Mouse (Mus musculus) heart, postnatal 25 days (tissue): ENCODE data around the gene Nabp2. TPM values are rescaled to one million over a fixed set of nuclear protein-coding genes. Genes with fewer than 3 reads are reported as not detected.

ENCODE experiments used
- DNase-seq: peaks from one replicate; pipeline ENCODE4 v3.0.0; 2022; ENCODE audit warnings: low spot score
- intact Hi-C: fragments of 180-260 bp; cut with DNase I; formaldehyde crosslinking; loops from one replicate; pipeline ENCODE4 v1.15.1; 2025
- total RNA-seq, 2 experiments: library from RNA; stranded (reverse); gene quantifications; 2 replicates each; pipeline ENCODE4 v1.2.3; 2021

Nabp2 gene
- total RNA-seq, 2 experiments from 2014 or later: 44.4 to 46.8 TPM

DNA sequence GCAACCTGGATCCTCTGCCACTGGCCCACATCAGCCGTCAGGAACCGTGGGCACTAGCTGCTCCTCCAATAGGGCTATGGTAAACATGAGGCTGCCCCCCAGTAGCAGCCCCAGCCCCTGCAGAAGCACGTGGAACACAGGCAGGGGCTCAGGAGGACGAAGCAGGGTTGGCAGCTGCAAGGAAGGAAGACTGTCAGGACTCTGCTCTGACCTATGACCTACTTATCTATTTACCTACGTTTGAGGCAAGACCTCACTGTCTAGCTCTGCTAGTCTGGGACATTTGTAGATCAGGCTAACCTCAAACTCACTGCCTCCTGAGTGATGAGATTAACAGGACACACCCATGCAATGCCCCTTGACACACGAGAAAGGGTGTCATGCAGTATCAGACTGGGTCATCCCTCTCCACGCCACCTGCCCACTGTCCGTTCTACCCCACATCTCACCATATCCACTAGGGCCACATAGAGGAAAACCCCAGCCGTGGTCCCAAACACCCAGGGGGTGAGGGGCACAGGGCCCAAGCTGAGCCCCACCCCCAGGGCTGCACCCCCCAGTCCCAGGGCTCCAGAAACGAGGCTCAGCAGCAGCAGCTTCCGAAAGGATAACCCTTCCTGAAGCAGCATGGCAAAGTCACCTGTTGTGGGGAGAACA is 15.1 kb downstream of the Nabp2 start:
- intact Hi-C loops: no loop called here
- DNase-seq: no peak

DNA sequence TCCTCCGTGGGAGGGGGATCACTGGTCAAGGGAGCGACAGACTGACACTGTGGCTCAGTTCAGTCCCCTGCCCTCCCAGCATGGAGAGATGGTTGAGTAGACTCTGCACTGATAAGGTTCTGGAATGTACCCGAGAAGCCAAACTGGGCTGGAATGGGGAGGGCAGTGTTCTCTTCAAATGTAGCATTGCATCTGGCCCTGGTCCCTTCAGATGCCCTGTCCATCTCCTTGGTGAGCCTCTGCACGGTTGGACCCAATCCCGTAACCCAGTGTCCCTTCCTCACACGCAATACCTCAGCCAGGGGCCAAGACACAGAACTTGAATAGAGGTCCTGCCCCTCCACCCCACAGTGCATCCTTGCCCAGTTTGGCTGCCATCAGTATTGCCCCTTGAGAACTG is 19.4 kb downstream of the Nabp2 start:
- intact Hi-C loops: no loop called here
- DNase-seq: no peak

GRCm38 (mm10) chr10:128390366-128390765 is 20.9 kb downstream of the Nabp2 start:
- DNase-seq: no peak
- intact Hi-C loops: no loop called here

GRCm38 (mm10) chr10:128389570-128389969 is 21.7 kb downstream of the Nabp2 start:
- intact Hi-C loops: no loop called here

DNA sequence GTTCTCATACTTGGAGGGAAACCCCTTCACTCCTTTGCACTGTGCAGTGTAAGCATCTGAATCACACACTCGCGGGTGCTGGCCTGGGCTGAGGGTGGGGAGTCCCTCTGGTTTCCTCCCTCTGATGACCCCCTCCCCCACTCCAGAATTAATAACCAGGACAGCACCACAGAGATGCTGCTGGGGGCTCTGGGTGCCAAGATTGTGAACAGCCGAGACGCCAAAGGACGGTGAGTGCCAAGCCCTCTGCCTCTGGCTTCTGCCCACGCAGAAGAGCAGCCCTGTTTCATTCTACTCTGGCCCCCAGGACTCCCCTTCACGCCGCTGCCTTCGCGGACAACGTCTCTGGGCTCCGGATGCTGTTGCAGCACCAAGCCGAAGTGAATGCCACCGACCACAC is 22.4 kb downstream of the Nabp2 start:
- intact Hi-C loops: no loop called here
- no peak for DNase-seq

More at GRCm38 (mm10) chr10:128389570-128389969, 21.7 kb downstream of the Nabp2 start:
- no peak for DNase-seq

DNA sequence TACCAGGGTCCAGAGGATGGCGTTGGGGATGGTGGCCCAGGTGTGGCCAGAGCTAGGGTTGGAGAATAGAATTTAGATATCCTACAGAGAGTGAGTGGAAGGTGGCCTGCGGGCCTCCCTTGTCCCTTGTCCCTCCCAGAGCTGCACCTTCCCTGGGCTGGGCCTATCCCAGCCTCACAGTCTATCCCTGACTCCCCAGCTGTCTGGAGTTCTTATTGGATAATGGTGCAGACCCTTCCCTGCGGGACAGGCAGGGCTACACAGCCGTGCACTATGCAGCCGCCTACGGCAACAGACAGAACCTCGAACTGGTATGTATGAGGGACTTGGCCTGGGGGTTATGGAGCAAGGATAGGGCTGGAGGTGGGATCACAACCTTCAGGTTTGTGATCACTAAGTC is 25.4 kb downstream of the Nabp2 start:
- DNase-seq: no peak
- intact Hi-C loops: no loop called here

DNA sequence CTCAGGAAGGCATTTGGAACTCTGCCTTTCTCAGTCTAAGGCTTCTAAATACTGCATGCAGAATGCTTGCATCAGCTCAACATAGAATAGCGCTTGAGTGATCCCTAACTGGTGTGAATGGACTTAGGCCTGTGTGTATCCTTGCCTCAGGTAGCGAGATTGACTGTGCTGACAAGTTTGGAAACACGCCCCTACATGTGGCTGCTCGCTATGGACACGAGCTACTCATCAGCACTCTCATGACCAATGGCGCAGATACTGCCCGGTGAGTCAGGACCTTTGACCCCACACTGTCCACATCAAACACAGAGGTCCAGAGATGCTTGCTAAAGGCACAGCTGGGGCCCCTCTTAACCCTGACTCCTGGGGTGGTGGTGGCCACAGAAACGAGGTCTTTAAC is 28.8 kb downstream of the Nabp2 start:
- intact Hi-C loops: no loop called here
- DNase-seq: no peak

DNA sequence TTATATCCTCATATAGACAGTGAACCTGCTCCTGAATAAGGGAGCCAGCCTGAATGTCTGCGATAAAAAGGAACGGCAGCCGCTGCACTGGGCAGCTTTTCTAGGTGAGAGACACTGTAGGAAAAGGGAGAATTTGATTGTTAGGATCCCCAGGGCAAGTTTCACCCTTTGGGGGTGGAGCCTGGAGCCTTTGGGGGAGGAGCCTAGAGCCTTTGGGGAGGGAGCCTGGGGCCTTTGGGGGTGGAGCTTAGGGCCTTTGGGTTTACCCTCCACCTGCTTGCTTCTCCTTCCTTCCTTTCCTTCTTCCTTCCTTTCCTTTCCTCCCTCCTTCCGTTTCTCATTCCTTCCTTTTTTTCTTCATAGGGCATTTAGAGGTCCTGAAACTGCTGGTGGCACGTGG is 30.7 kb downstream of the Nabp2 start:
- DNase-seq: no peak
- intact Hi-C loops: no loop called here

DNA sequence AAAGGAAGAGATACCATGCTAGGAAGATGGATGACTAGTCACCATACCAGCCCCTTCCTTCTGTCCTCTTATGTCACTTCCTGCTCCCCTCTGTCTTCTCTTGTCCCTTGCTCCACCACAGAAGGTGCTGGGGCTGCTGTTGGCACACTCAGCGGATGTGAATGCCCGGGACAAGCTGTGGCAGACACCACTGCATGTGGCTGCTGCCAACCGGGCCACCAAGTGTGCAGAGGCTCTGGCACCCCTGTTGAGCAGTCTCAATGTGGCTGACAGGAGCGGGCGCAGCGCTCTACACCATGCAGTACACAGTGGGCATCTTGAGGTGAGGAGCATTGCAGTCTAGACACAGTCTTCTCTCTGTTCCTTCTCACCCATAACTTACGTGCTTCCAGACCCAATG is 32.0 kb downstream of the Nabp2 start:
- DNase-seq: no peak
- intact Hi-C loops: loop anchor here (2.0 kb wide), 1 partner anchor 66 kb away; no protein-coding TSS in a partner anchor

- intact Hi-C loops: loop anchor here (2.0 kb wide), 1 partner anchor 66 kb away; no protein-coding TSS in a partner anchor
- DNase-seq: no peak
Observed at GRCm38 (mm10) chr10:128378462-128378861, 32.8 kb downstream of the Nabp2 start.

DNA sequence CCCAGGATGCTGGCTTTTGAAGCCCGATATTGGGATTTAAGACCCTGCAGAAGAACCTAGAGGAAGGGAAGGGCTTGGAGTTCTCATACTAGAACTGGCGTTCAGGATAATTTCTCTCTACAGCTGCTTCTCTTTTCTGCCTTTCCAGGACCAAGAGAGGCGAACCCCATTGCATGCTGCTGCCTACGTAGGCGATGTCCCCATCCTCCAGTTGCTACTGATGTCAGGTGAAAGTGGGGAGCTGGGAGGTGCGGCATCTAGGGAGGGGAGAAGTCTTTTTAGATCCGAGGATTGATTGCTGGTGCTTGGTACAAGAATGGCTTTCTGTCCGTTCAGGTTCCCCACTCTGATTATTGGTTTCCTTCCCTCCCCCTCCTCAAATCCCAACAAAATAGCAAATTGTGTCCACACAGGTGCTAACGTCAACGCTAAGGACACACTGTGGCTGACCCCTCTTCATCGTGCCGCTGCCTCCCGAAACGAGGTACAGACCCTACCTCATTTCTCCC is 33.3 kb downstream of the Nabp2 start:
- DNase-seq: no peak
- intact Hi-C loops: loop anchor here (1.0 to 2.0 kb wide), 2 partner anchors 31 to 67 kb away; no protein-coding TSS in a partner anchor

GRCm38 (mm10) chr10:128377222-128377939 is 33.9 kb downstream of the Nabp2 start:
- intact Hi-C loops: loop anchor here (1.0 kb wide), 1 partner anchor 32 kb away; no protein-coding TSS in a partner anchor
- no peak for DNase-seq

DNA sequence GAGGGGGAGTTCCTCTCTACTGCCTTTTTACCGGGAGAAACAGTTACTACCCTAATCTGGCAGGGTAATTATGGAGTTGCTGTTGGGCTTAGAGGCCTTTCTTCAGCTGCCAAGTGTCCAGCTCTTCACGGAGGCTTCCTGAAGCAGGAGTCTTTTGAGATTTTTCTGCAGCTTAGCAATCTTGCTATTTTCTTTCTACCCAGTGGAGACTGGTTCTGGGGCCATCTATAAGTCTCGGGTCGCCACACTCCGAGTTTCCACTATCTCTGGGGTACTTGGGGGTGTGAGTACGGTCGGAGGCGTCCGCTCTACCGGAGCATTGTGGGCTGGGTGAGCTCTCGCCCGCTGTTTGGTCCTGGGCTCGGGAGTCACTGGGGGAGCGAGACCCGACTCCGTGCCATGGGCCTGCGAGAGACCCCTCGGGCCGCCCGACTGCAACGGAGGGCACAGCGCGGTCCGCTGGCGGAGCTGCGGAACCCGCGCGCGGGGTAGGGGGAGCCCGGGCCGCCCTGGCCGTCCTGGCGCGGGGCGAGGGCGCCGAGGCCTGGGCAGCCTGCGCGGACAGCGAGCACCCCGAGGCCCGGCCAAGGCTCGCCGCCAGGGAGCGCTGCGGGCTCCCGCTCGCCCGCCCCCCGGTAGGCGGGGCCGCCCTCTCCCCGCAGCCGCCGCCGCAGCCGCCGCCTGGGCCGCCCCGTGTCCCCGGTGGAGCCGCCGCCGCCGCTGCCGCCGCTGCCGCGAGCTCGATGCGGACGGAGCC is 34.7 kb downstream of the Nabp2 start, which contains the start of gene Ankrd52:
TSS of gene Ankrd52 (plus strand) at position 661 of the 757 bp plus-strand sequence.
- intact Hi-C loops: loop anchor here (1.0 kb wide), 1 partner anchor 33 kb away; no protein-coding TSS in a partner anchor

DNA sequence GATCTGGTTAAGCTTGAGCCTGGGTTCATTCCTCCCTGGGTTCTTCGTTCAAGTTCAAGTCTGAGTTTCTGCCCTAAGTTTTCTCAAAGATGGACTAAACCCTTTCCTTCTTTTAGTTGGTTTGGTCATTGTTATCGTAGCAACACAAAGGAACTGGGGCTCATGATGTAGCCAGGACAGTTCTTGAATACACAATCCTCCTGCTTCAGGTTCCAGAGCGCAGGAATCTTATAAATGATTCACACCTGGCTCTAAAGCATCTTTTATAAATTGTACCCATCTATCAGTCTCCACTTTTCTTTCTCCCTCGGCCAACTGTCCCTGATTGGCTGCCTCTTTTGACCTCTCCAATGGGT is 35.2 kb downstream of the Nabp2 start:
- intact Hi-C loops: no loop called here
- no peak for DNase-seq

More for the DNA sequence above, 34.7 kb downstream of the Nabp2 start, which contains the start of gene Ankrd52:
- DNase-seq: peak; percentile 80

GRCm38 (mm10) chr10:128374393-128374792 is 36.9 kb downstream of the Nabp2 start:
- DNase-seq: no peak
- intact Hi-C loops: no loop called here

- intact Hi-C loops: no loop called here
- DNase-seq: no peak
Observed at GRCm38 (mm10) chr10:128372989-128373748, 38.1 kb downstream of the Nabp2 start.

- intact Hi-C loops: no loop called here
Observed at GRCm38 (mm10) chr10:128372142-128372541, 39.1 kb downstream of the Nabp2 start.

DNA sequence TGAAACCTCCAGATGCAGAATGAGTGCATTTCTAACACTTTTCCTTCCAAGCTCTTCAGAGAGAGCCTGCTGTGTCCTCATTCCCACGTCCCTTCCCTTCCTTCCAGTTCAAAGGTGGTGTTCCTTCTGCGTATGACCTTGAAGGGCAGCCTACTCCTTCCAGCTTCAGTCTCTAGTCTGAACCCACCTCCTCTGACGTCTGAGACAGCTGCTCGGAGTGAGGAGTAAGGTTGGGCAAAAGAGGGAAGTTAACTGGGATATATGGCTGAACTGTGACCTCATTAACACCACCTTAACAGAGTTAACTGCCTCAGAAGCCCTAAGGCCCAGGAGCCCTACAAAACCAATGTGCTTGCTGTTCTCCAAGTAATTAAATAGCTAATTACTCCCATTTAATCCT is 40.7 kb downstream of the Nabp2 start:
- DNase-seq: no peak
- intact Hi-C loops: no loop called here

More at GRCm38 (mm10) chr10:128372142-128372541, 39.1 kb downstream of the Nabp2 start:
- DNase-seq: no peak

DNA sequence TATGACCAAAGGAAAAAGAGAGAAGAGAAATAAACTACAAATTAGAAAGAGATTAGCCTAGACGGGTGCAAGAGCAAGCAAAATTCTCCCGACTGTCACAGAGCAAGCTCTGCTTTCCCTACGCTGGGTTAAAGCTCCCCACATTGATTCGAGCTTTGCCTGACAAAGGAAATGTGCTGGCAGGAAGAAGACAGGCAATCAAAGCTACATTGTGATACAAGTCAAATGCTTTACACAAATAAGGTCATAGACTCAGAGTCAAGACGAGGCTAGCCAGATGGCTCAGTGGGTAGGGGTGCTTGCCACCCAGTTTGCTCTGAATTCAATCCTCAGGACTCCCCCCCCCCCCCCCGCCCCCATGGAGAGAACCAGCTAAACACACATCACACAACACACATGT is 41.3 kb downstream of the Nabp2 start:
- DNase-seq: no peak
- intact Hi-C loops: no loop called here

DNA sequence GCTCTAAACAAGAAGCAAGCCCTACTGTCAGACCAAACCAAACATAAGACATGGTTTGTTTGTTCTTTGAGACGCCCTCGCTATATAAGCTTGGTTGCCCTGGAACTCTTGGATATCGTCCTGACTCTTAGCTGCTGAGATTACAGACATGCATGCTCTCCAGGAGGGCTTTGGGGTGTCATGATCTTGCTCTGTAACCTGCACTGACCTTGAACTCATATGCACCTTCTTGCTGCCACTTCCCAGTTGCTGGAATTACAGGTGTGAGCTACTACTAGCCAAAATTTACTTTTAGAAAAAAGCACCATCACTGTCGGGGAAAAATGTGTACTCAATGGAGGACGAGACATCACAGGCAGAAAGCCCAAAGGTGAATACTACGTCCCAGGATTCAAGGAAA is 41.7 kb downstream of the Nabp2 start:
- DNase-seq: no peak
- intact Hi-C loops: no loop called here
